Mouse (Mus musculus): ENCODE data around the gene Krtap4-6. TPM values are rescaled to one million over a fixed set of nuclear protein-coding genes. Genes with fewer than 3 reads are reported as not detected.
"Not testable (repeated sequence)": the region's sequence is repeated elsewhere in the genome, so short reads cannot be mapped to it uniquely, and the experiment has no call there.

Gene Krtap4-6
- polyA plus RNA-seq (2012; rRNA removed) = not detected in 2 replicates

GRCm38 (mm10) chr11:99665860-99666259 lies at the start of gene Krtap4-6:
Gene Krtap4-6 (minus strand): TSS chr11:99665960.
- TF ChIP-seq POLR2A (IDR thresholded peaks at IDR 0.05; ENCODE audit: borderline replicate concordance, extremely low read depth, insufficient read depth, insufficient read length, poor library complexity, severe bottlenecking) = no peak
- no peak for TF ChIP-seq CTCF (IDR thresholded peaks at IDR 0.05; ENCODE audit: borderline replicate concordance, extremely low read depth, insufficient read depth, insufficient read length)
- no peak for DNase-seq (ENCODE audit: low read depth)

DNA sequence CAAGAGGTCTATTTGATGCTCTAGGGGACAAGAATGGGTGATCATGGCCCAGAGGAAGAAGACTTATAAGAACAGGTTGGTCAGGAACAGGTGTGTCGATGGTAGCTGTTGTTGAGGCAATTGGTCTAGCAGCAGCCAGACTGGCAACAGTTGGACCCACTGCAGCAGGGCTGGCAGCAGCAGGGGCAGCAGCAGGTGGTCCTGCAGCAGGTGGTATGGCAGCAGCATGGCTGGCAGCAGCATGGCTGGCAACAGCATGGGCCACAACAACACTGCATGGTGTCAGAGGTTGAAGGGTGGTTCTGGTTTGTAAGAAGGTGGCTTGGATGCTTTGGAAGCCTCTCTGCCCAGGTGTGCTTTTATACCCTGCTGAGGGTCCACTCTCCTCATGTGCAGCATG lies 24.7 kb upstream of the Krtap4-6 start, which contains the start of gene Gm14190:
TSS of gene Gm14190 (minus strand) at position 278 of the 400 bp plus-strand sequence.
- no peak for DNase-seq (ENCODE audit: low read depth)
- TF ChIP-seq CTCF (IDR thresholded peaks at IDR 0.05; ENCODE audit: borderline replicate concordance, extremely low read depth, insufficient read depth, insufficient read length) = no peak
- TF ChIP-seq POLR2A (IDR thresholded peaks at IDR 0.05; ENCODE audit: borderline replicate concordance, extremely low read depth, insufficient read depth, insufficient read length, poor library complexity, severe bottlenecking) = no peak

GRCm38 (mm10) chr11:99685235-99685634 lies 19.5 kb upstream of the Krtap4-6 start:
- not testable (repeated sequence) for DNase-seq (ENCODE audit: low read depth)

- no peak for DNase-seq (ENCODE audit: low read depth)
- TF ChIP-seq CTCF (IDR thresholded peaks at IDR 0.05; ENCODE audit: borderline replicate concordance, extremely low read depth, insufficient read depth, insufficient read length) = no peak
- TF ChIP-seq POLR2A (IDR thresholded peaks at IDR 0.05; ENCODE audit: borderline replicate concordance, extremely low read depth, insufficient read depth, insufficient read length, poor library complexity, severe bottlenecking) = no peak
Observed at GRCm38 (mm10) chr11:99683481-99683880, 17.7 kb upstream of the Krtap4-6 start.

DNA sequence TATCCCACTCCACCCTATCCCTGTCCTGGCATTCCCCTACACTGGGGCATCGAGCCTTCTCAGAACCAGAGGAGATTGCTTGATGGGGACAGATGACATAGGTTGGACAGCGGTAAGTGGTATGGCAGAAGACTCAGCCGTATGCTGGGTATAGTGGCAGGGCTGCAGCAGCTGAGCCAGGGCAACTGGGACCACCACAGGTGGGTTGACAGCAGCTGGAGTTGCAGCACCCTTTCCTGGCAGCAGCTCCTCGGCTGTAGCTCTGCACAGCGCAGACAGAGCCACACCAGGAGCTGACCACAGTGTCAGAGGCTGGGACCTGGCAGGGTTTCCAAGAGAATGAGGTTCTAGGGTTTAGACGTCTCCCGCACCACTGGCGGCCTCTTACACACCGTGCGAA lies 3.0 kb downstream of the Krtap4-6 start:
- DNase-seq (ENCODE audit: low read depth) = no peak
- no peak for TF ChIP-seq POLR2A (IDR thresholded peaks at IDR 0.05; ENCODE audit: borderline replicate concordance, extremely low read depth, insufficient read depth, insufficient read length, poor library complexity, severe bottlenecking)
- no peak for TF ChIP-seq CTCF (IDR thresholded peaks at IDR 0.05; ENCODE audit: borderline replicate concordance, extremely low read depth, insufficient read depth, insufficient read length)

- TF ChIP-seq POLR2A (IDR thresholded peaks at IDR 0.05; ENCODE audit: borderline replicate concordance, extremely low read depth, insufficient read depth, insufficient read length, poor library complexity, severe bottlenecking) (no peak), CTCF (IDR thresholded peaks at IDR 0.05; ENCODE audit: borderline replicate concordance, extremely low read depth, insufficient read depth, insufficient read length) (no peak)
- no peak for DNase-seq (ENCODE audit: low read depth)
Observed at GRCm38 (mm10) chr11:99659256-99659655, 6.5 kb downstream of the Krtap4-6 start.

DNA sequence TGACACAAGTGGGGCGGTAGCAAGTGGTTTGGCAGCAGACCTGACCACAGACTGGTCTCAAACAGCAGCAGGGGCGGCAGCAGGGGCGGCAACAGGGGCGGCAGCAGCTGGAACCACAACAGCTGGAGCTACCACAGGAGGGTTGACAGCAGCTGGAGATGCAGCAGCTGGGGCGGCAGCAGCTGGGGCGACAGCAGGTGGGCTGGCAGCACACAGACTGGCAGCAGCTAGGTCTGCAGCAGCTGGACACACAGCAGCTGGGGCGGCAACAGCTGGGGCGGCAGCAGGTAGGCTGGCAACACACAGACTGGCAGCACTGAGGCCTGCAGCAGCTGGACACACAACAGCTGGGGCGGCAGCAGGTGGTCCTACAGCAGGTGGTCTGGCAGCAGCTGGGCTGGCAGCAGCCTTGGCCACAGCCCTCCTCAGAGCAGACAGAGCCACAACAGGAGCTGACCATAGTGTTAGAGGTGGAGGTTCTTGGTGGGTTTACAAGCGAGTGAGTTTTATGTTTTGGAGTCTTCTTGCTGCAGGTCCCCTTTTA lies 7.2 kb downstream of the Krtap4-6 start, which contains the start of gene Gm11563:
TSS of gene Gm11563 (minus strand) at position 494 of the 544 bp plus-strand sequence.
- not testable (repeated sequence) for DNase-seq (ENCODE audit: low read depth)

- DNase-seq (ENCODE audit: low read depth) = no peak
Observed at GRCm38 (mm10) chr11:99657051-99657450, 8.7 kb downstream of the Krtap4-6 start.

GRCm38 (mm10) chr11:99650136-99650535 lies 15.6 kb downstream of the Krtap4-6 start, which contains the start of gene Gm11555:
Gene Gm11555 (minus strand): TSS chr11:99650236.
- DNase-seq (ENCODE audit: low read depth) = no peak

More at GRCm38 (mm10) chr11:99657051-99657450, 8.7 kb downstream of the Krtap4-6 start:
- TF ChIP-seq POLR2A (IDR thresholded peaks at IDR 0.05; ENCODE audit: borderline replicate concordance, extremely low read depth, insufficient read depth, insufficient read length, poor library complexity, severe bottlenecking) = no peak
- TF ChIP-seq CTCF (IDR thresholded peaks at IDR 0.05; ENCODE audit: borderline replicate concordance, extremely low read depth, insufficient read depth, insufficient read length) = no peak

DNA sequence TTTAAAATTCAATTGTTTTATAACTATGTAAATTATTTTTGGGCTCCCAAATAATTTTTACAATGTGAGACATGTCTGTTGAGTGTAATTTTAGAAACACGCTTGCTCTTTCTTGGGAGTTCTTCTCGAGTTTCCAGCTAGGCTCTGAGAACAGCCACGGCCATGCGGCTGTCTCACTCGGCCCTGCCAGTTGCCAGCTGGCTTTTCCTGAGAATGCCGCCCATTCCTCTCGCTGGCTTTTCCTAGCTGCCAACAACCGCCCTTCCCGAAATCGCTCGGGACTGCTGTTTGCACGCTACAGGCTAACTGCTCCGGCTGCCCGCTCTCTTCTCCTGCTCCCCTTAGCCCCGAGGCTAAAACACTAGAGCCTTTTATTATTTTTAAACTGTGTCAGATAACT lies 19.3 kb downstream of the Krtap4-6 start:
- no peak for DNase-seq (ENCODE audit: low read depth)
- no peak for TF ChIP-seq POLR2A (IDR thresholded peaks at IDR 0.05; ENCODE audit: borderline replicate concordance, extremely low read depth, insufficient read depth, insufficient read length, poor library complexity, severe bottlenecking)
- TF ChIP-seq CTCF (IDR thresholded peaks at IDR 0.05; ENCODE audit: borderline replicate concordance, extremely low read depth, insufficient read depth, insufficient read length) = no peak

More at GRCm38 (mm10) chr11:99650136-99650535, 15.6 kb downstream of the Krtap4-6 start, which contains the start of gene Gm11555:
- TF ChIP-seq POLR2A (IDR thresholded peaks at IDR 0.05; ENCODE audit: borderline replicate concordance, extremely low read depth, insufficient read depth, insufficient read length, poor library complexity, severe bottlenecking) (no peak), CTCF (IDR thresholded peaks at IDR 0.05; ENCODE audit: borderline replicate concordance, extremely low read depth, insufficient read depth, insufficient read length) (no peak)

DNA sequence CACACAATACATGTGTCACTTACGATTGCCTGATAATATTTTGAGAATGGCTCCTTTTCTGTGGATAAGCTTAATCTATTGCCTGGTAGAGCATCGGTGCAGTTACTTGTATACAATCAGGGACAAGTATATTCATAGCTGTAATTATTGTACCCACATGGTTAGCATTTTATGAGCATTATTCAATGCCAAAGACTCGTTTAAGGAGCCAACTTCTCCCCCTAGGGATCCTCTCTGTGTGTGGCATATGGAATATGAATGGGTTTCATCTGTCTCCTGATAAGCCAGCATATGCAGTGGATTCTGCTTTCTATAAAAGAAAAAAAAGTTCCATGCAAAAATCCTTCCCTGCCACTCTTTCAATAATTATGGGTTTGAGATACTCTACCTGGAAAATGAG lies 21.4 kb downstream of the Krtap4-6 start:
- DNase-seq (ENCODE audit: low read depth) = peak; percentile 56
- no peak for TF ChIP-seq POLR2A (IDR thresholded peaks at IDR 0.05; ENCODE audit: borderline replicate concordance, extremely low read depth, insufficient read depth, insufficient read length, poor library complexity, severe bottlenecking)
- no peak for TF ChIP-seq CTCF (IDR thresholded peaks at IDR 0.05; ENCODE audit: borderline replicate concordance, extremely low read depth, insufficient read depth, insufficient read length)

DNA sequence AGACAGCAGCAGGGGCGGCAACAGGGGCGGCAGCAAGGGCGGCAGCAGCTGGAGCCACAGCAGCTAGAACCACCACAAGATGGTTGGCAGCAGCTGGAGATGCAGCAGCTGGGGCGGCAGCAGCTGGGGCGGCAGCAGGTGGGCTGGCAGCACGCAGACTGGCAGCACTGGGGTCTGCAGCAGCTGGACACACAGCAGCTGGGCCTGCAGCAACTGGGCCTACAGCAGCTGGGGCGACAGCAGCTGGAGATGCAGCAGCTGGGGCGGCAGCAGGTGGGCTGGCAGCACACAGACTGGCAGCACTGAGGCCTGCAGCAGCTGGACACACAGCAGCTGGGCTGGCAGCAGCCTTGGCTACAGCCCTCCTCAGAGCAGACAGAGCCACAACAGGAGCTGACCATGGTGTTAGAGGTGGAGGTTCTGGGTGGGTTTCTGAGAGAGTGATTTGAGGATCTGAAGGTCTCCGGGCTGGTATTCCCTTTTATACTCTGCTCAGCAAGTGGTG lies 22.1 kb downstream of the Krtap4-6 start, which contains the start of gene Krtap4-7:
TSS of gene Krtap4-7 (minus strand) at position 455 of the 505 bp plus-strand sequence.
- DNase-seq (ENCODE audit: low read depth) = not testable (repeated sequence)

Measured in brain, embryonic 14.5 days (tissue).